ENCODE assay signal across 8 mouse cellular contexts in the genomic region with DNA sequence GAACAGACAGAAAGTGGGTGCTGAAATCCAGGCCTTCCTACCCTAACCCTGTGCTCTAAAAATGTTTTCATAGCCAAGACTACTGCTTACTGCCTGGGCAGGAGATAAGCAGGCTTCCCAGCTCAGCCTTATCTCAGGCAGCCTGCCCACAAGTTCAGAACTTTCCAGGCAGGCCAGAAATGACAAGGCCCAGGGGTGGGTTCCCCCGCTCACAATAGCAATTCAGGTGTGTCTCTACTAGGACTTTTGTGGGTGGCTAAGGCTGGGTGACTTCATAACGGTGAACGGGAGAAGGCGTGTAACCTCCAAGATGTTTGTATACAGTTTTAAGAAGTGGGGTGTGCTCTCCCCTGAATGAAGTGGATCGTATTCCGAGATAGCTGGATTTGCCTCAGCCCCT. TPM values are rescaled to one million over a fixed set of nuclear protein-coding genes. Genes with fewer than 3 reads are reported as not detected.
DNase-seq lines count a peak whose midpoint lies in the region; ATAC-seq and TF ChIP-seq lines count a peak whose summit lies in the region.

No protein-coding gene starts in this region.

- H3K9ac ChIP-seq in forebrain, embryonic 15.5 days (replicated peaks): peak overlapping the region; percentile 72
- peak overlapping the region; percentile 75 for H3K9ac ChIP-seq in intestine, postnatal 0 days (ENCODE audit: low read depth, low read length)
- peak overlapping the region; percentile 71 for H3K9ac ChIP-seq in neural tube, embryonic 12.5 days

- 10% methylated on average over 6 of the region's 6 CpGs for WGBS in forebrain, embryonic 15.5 days
- WGBS in intestine, postnatal 0 days: 2% methylated on average over 6 of the region's 6 CpGs
- WGBS in neural tube, embryonic 12.5 days: 12% methylated on average over 6 of the region's 6 CpGs

- peak overlapping the region; percentile 72 for H3K4me2 ChIP-seq in forebrain, embryonic 15.5 days (replicated peaks)
- peak overlapping the region; percentile 83 for H3K4me2 ChIP-seq in intestine, postnatal 0 days (replicated peaks; ENCODE audit: low read depth)
- peak overlapping the region; percentile 64 for H3K4me2 ChIP-seq in neural tube, embryonic 12.5 days (replicated peaks)

- TF ChIP-seq CTCF in G1E (IDR thresholded peaks at IDR 0.05; ENCODE audit: low read depth, low read length): no peak
- TF ChIP-seq CTCF in intestine, postnatal 0 days (IDR thresholded peaks at IDR 0.05; ENCODE audit: low read depth): no peak

- H3K9me3 ChIP-seq in G1E (replicated peaks): no peaks in the 10 kb centered on the region
- H3K9me3 ChIP-seq in forebrain, embryonic 15.5 days: no peaks in the 10 kb centered on the region
- H3K9me3 ChIP-seq in intestine, postnatal 0 days (ENCODE audit: control insufficient read depth): no peaks in the 10 kb centered on the region
- no peaks in the 10 kb centered on the region for H3K9me3 ChIP-seq in neural tube, embryonic 12.5 days

- peak; percentile 60 for ATAC-seq in G1E (ENCODE audit: extremely low read depth, insufficient number of reproducible peaks, low FRiP score, poor library complexity, severe bottlenecking)
- no peak for ATAC-seq in forebrain, embryonic 15.5 days (replicated peaks)
- ATAC-seq in intestine, postnatal 0 days: 0 out of 2 replicates have a peak, but pooled peaks have one; percentile 1
- peak; percentile 19; the same call in 1 of the 2 replicates for ATAC-seq in neural tube, embryonic 12.5 days (ENCODE audit: low FRiP score, low read depth)

- H3K27ac ChIP-seq in forebrain, embryonic 15.5 days (replicated peaks): peak overlapping the region; percentile 95
- H3K27ac ChIP-seq in intestine, postnatal 0 days (ENCODE audit: low read depth, low read length): peak overlapping the region; percentile 95
- H3K27ac ChIP-seq in neural tube, embryonic 12.5 days: peak overlapping the region; percentile 7; the same call in 1 of the 2 replicates

- peak; percentile 45 for DNase-seq in adrenal gland, postnatal 14 days
- DNase-seq in adrenal gland, postnatal 4 days (ENCODE audit: low spot score in 2 of 2): no peak
- peak; percentile 63 for DNase-seq in G1E (ENCODE audit: low spot score)
- DNase-seq in urinary bladder, postnatal 25 days (ENCODE audit: low spot score): no peak
- no peak for DNase-seq in embryo, embryonic 11 days

- H3K4me1 ChIP-seq in G1E (ENCODE audit: insufficient read depth, low read depth, low read length): peaks cover 70% of the 10 kb centered on the region
- H3K4me1 ChIP-seq in forebrain, embryonic 15.5 days: peaks cover 17% of the 10 kb centered on the region
- no peaks in the 10 kb centered on the region for H3K4me1 ChIP-seq in intestine, postnatal 0 days (replicated peaks; ENCODE audit: control insufficient read depth, insufficient read depth, low read length)
- peaks cover 9% of the 10 kb centered on the region for H3K4me1 ChIP-seq in neural tube, embryonic 12.5 days

- peaks cover 75% of the 10 kb centered on the region for H3K36me3 ChIP-seq in G1E (replicated peaks)
- peaks cover 25% of the 10 kb centered on the region for H3K36me3 ChIP-seq in forebrain, embryonic 15.5 days
- H3K36me3 ChIP-seq in intestine, postnatal 0 days (ENCODE audit: control insufficient read depth, insufficient read depth): peaks cover 34% of the 10 kb centered on the region
- peaks cover 31% of the 10 kb centered on the region for H3K36me3 ChIP-seq in neural tube, embryonic 12.5 days

- H3K4me3 ChIP-seq in G1E (ENCODE audit: low read depth, low read length): peak overlapping the region; percentile 85
- H3K4me3 ChIP-seq in forebrain, embryonic 15.5 days: peak overlapping the region; percentile 68
- peak overlapping the region; percentile 86 for H3K4me3 ChIP-seq in intestine, postnatal 0 days (ENCODE audit: low read depth, low read length)
- peak overlapping the region; percentile 76 for H3K4me3 ChIP-seq in neural tube, embryonic 12.5 days

- H3K27me3 ChIP-seq in G1E (ENCODE audit: insufficient read depth, low read length): no peaks in the 10 kb centered on the region
- no peaks in the 10 kb centered on the region for H3K27me3 ChIP-seq in forebrain, embryonic 15.5 days
- no peaks in the 10 kb centered on the region for H3K27me3 ChIP-seq in intestine, postnatal 0 days (replicated peaks; ENCODE audit: control insufficient read depth, insufficient read depth, low read length)
- H3K27me3 ChIP-seq in neural tube, embryonic 12.5 days (replicated peaks): no peaks in the 10 kb centered on the region

RNA-seq across cellular contexts. Expression of a gene that starts 0.7 kb away (rescaled TPM):
- 77.5 and 92.0 TPM in 2 replicates for total RNA-seq in adrenal gland, postnatal 14 days (2021)
- 100 to 1,000 TPM; 118 to 136 TPM for total RNA-seq in adrenal gland, postnatal 4 days (2021)
- total RNA-seq in G1E (2014; fragmentation: Nextera tagmentation) (82.7 and 175 TPM in 2 replicates), G1E (2017) (108 and 148 TPM in 2 replicates)
- polyA plus RNA-seq in G1E (2012): 86.9 and 90.1 TPM in 2 replicates
- polyA plus RNA-seq in forebrain, embryonic 15.5 days (2015; fragmentation: Nextera tagmentation; extraction: Ambion mirVana): 66.3 and 71.2 TPM in 2 replicates
- polyA plus RNA-seq in intestine, postnatal 0 days (2015; fragmentation: Nextera tagmentation; extraction: Ambion mirVana): 60.1 and 60.7 TPM in 2 replicates
- 92.8 and 95.0 TPM in 2 replicates for polyA plus RNA-seq in neural tube, embryonic 12.5 days (2016; fragmentation: Nextera tagmentation; extraction: Ambion mirVana)

RNA-seq across cellular contexts. Expression of a gene that starts 8.8 kb away (rescaled TPM):
- 76.0 and 90.3 TPM in 2 replicates for total RNA-seq in adrenal gland, postnatal 14 days (2021)
- 100 to 1,000 TPM; 146 to 165 TPM for total RNA-seq in adrenal gland, postnatal 4 days (2021)
- 227 and 235 TPM in 2 replicates for total RNA-seq in G1E (2014; fragmentation: Nextera tagmentation)
- 240 and 251 TPM in 2 replicates for total RNA-seq in G1E (2017)
- polyA plus RNA-seq in G1E (2012): 762 and 998 TPM in 2 replicates
- polyA plus RNA-seq in forebrain, embryonic 15.5 days (2015; fragmentation: Nextera tagmentation; extraction: Ambion mirVana): 232 and 253 TPM in 2 replicates
- polyA plus RNA-seq in intestine, postnatal 0 days (2015; fragmentation: Nextera tagmentation; extraction: Ambion mirVana): 84.5 and 89.1 TPM in 2 replicates
- 281 and 302 TPM in 2 replicates for polyA plus RNA-seq in neural tube, embryonic 12.5 days (2016; fragmentation: Nextera tagmentation; extraction: Ambion mirVana)

RNA-seq across cellular contexts. Expression of a gene that starts 17.5 kb away (rescaled TPM):
- 27.1 and 29.5 TPM in 2 replicates for total RNA-seq in adrenal gland, postnatal 14 days (2021)
- 10 to 100 TPM; 32.3 to 36.2 TPM for total RNA-seq in adrenal gland, postnatal 4 days (2021)
- total RNA-seq in G1E (2014; fragmentation: Nextera tagmentation) (33.6 and 36.5 TPM in 2 replicates), G1E (2017) (11.8 and 12.3 TPM in 2 replicates)
- 6.5 and 6.8 TPM in 2 replicates for polyA plus RNA-seq in G1E (2012)
- polyA plus RNA-seq in forebrain, embryonic 15.5 days (2015; fragmentation: Nextera tagmentation; extraction: Ambion mirVana): 32.2 and 32.5 TPM in 2 replicates
- polyA plus RNA-seq in intestine, postnatal 0 days (2015; fragmentation: Nextera tagmentation; extraction: Ambion mirVana): 23.6 and 25.3 TPM in 2 replicates
- polyA plus RNA-seq in neural tube, embryonic 12.5 days (2016; fragmentation: Nextera tagmentation; extraction: Ambion mirVana): 34.6 and 39.1 TPM in 2 replicates

RNA-seq across cellular contexts. Expression of a gene that starts 18.2 kb away (rescaled TPM):
- total RNA-seq in adrenal gland, postnatal 14 days (2021): 41.6 and 44.1 TPM in 2 replicates
- 10 to 100 TPM; 65.2 to 73.1 TPM for total RNA-seq in adrenal gland, postnatal 4 days (2021)
- total RNA-seq in G1E (2014; fragmentation: Nextera tagmentation) (13.6 and 15.7 TPM in 2 replicates), G1E (2017) (26.4 and 27.0 TPM in 2 replicates)
- polyA plus RNA-seq in G1E (2012): 6.7 and 7.7 TPM in 2 replicates
- polyA plus RNA-seq in forebrain, embryonic 15.5 days (2015; fragmentation: Nextera tagmentation; extraction: Ambion mirVana): 38.4 and 42.3 TPM in 2 replicates
- polyA plus RNA-seq in intestine, postnatal 0 days (2015; fragmentation: Nextera tagmentation; extraction: Ambion mirVana): 27.2 and 27.4 TPM in 2 replicates
- 36.9 and 37.8 TPM in 2 replicates for polyA plus RNA-seq in neural tube, embryonic 12.5 days (2016; fragmentation: Nextera tagmentation; extraction: Ambion mirVana)

RNA-seq across cellular contexts. Expression of a gene that starts 23.2 kb away (rescaled TPM):
- total RNA-seq in adrenal gland, postnatal 14 days (2021): 27.8 and 40.4 TPM in 2 replicates
- 10 to 100 TPM; 28.9 to 31.8 TPM for total RNA-seq in adrenal gland, postnatal 4 days (2021)
- 9.5 and 19.3 TPM in 2 replicates for total RNA-seq in G1E (2014; fragmentation: Nextera tagmentation)
- total RNA-seq in G1E (2017): 6.3 TPM in 2 replicates
- 35.8 and 40.9 TPM in 2 replicates for polyA plus RNA-seq in G1E (2012)
- 21.5 and 24.2 TPM in 2 replicates for polyA plus RNA-seq in forebrain, embryonic 15.5 days (2015; fragmentation: Nextera tagmentation; extraction: Ambion mirVana)
- 42.4 TPM in 2 replicates for polyA plus RNA-seq in intestine, postnatal 0 days (2015; fragmentation: Nextera tagmentation; extraction: Ambion mirVana)
- 25.3 and 26.9 TPM in 2 replicates for polyA plus RNA-seq in neural tube, embryonic 12.5 days (2016; fragmentation: Nextera tagmentation; extraction: Ambion mirVana)

Comparison
In these comparisons a context has a peak if more than half of its experiments do, and no peak if none do; other contexts are left out.
1. DNase-seq: peak in adrenal gland, postnatal 14 days (single experiment) and G1E (single experiment); none in adrenal gland, postnatal 4 days (0 of 2), urinary bladder, postnatal 25 days (single experiment) and embryo, embryonic 11 days (single experiment).
2. H3K27ac ChIP-seq: peak in every context shown above with its lines; median percentile 95 in forebrain, embryonic 15.5 days; 95 in intestine, postnatal 0 days; 7 in neural tube, embryonic 12.5 days.
3. Peak in every context shown above with its lines, with median percentiles within 50 percentile points of each other: H3K4me3 ChIP-seq, H3K4me2 ChIP-seq and H3K9ac ChIP-seq.